ENCODE assay signal across 13 mouse cellular contexts in the genomic region with DNA sequence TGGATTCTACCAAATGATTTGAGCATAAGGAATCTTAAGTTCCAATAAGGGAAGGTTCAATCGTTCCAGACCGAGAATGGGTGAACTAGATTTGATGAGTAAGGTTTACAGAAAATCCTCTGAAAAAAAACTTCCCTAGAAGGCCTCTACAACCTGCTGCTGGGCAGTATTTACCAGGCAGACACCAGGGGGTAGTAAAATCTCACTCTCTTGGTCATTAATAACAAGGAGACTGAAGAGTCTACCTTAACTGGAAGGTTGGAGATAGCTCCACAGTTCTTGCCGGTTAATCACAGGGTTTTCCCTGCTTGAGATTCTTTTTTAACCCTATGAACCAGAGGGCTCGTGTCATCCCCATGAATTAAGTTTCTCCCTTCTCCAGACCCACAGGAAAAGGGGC. TPM values are rescaled to one million over a fixed set of nuclear protein-coding genes. Genes with fewer than 3 reads are reported as not detected.
DNase-seq lines count a peak whose midpoint lies in the region; ATAC-seq and TF ChIP-seq lines count a peak whose summit lies in the region.
"Had no signal": no experiment of that assay in that cellular context is flagged by ENCODE, and none has a peak within 500 bp of the region (broad histone marks: within the 10 kb centered on the region; RNA-seq: fewer than 3 reads in every experiment).

No protein-coding gene starts in this region.

- no peak overlapping the region for H3K4me3 ChIP-seq in intestine, embryonic 15.5 days (replicated peaks)
- no peak overlapping the region for H3K4me3 ChIP-seq in intestine, embryonic 16.5 days (ENCODE audit: low read length)
- no peak overlapping the region for H3K4me3 ChIP-seq in CH12.LX (replicated peaks in 1 of 3; ENCODE audit: low read depth in 2 of 3, low read length in 2 of 3, poor library complexity in 1 of 3)
- no peak overlapping the region for H3K4me3 ChIP-seq in limb, embryonic 15.5 days

- no peak for TF ChIP-seq POLR2A in CH12.LX (IDR thresholded peaks at IDR 0.05; ENCODE audit: low read depth, low read length)

- no peaks in the 10 kb centered on the region for H3K27me3 ChIP-seq in intestine, embryonic 15.5 days (replicated peaks)
- H3K27me3 ChIP-seq in intestine, embryonic 16.5 days (replicated peaks; ENCODE audit: control insufficient read depth, insufficient read depth, low read length) = no peaks in the 10 kb centered on the region
- H3K27me3 ChIP-seq in CH12.LX (replicated peaks) = peaks cover 34% of the 10 kb centered on the region
- no peaks in the 10 kb centered on the region for H3K27me3 ChIP-seq in limb, embryonic 15.5 days
- H3K27me3 ChIP-seq: Patski had no signal

- H3K27ac ChIP-seq in intestine, embryonic 15.5 days = no peak overlapping the region
- H3K27ac ChIP-seq in intestine, embryonic 16.5 days (ENCODE audit: low read length) = no peak overlapping the region
- H3K27ac ChIP-seq in CH12.LX (ENCODE audit: insufficient read depth, low read depth) = no peak overlapping the region
- H3K27ac ChIP-seq in limb, embryonic 15.5 days = 0 out of 2 replicates have a peak overlapping the region, but pooled peaks have one; percentile 97

- ATAC-seq in intestine, embryonic 15.5 days = no peak
- no peak for ATAC-seq in intestine, embryonic 16.5 days
- ATAC-seq in limb, embryonic 15.5 days (ENCODE audit: insufficient number of reproducible peaks, low FRiP score, low TSS enrichment, low read depth) = no peak
- no peak for ATAC-seq in monocyte, adult 5-6 weeks (replicated peaks; ENCODE audit: insufficient number of reproducible peaks, low FRiP score, low TSS enrichment, poor library complexity, severe bottlenecking)
- ATAC-seq: Patski had no signal

- H3K9ac ChIP-seq in intestine, embryonic 15.5 days = no peak overlapping the region
- no peak overlapping the region for H3K9ac ChIP-seq in intestine, embryonic 16.5 days (ENCODE audit: low read depth, low read length)
- no peak overlapping the region for H3K9ac ChIP-seq in CH12.LX (ENCODE audit: insufficient read depth, low read depth)
- no peak overlapping the region for H3K9ac ChIP-seq in limb, embryonic 15.5 days

- in situ Hi-C loops in CH12.LX (cut with MboI; ENCODE audit: low pct_ligation_motif_present, low pct_unique_long_range_greater_than_20kb, low sequenced_read_pairs) = no loop called here

- dilution Hi-C loops in CH12.LX (cut with MboI; ENCODE audit: extremely low pct_ligation_motif_present, extremely low pct_unique_long_range_greater_than_20kb, low sequenced_read_pairs) = no loop called here

- H3K4me2 ChIP-seq in intestine, embryonic 15.5 days (replicated peaks) = 0 out of 2 replicates have a peak overlapping the region, but pooled peaks have one; percentile 90
- no peak overlapping the region for H3K4me2 ChIP-seq in intestine, embryonic 16.5 days (ENCODE audit: low read depth, low read length)
- H3K4me2 ChIP-seq in CH12.LX (ENCODE audit: insufficient read depth, low read depth, poor library complexity, severe bottlenecking) = no peak overlapping the region
- no peak overlapping the region for H3K4me2 ChIP-seq in limb, embryonic 15.5 days

- WGBS in intestine, embryonic 15.5 days = 69% methylated on average over 4 of the region's 4 CpGs
- WGBS in intestine, embryonic 16.5 days = 60% methylated on average over 4 of the region's 4 CpGs
- WGBS in limb, embryonic 15.5 days = 59% methylated on average over 4 of the region's 4 CpGs

- TF ChIP-seq CTCF in CH12.LX (conservative IDR thresholded peaks at IDR 0.05 in 1 of 2, IDR thresholded peaks at IDR 0.05 in 1 of 2; ENCODE audit: low read depth in 2 of 2, low read length in 2 of 2) = peak in 1 of 2 experiments; percentile 34; a peak in 1 of 4 replicates

- TF ChIP-seq RAD21 in CH12.LX (IDR thresholded peaks at IDR 0.05; ENCODE audit: low read depth, low read length) = peak; percentile 25

- DNase-seq in CH12.LX (ENCODE audit: extremely low read depth) (no peak), NIH3T3 (ENCODE audit: low read depth) (peak; percentile 63)
- DNase-seq in cerebellum, adult 11-12 months = no peak
- no peak for DNase-seq in adrenal gland, adult 8-10 months
- DNase-seq: gastrocnemius, postnatal 36 days; kidney, postnatal 14 days; lung, adult 18-20 months had no signal

- no peaks in the 10 kb centered on the region for H3K79me2 ChIP-seq in CH12.LX (replicated peaks; ENCODE audit: control insufficient read depth, extremely low read depth, insufficient read depth, poor library complexity, severe bottlenecking)

- peaks cover 20% of the 10 kb centered on the region for H3K4me1 ChIP-seq in intestine, embryonic 15.5 days (replicated peaks)
- H3K4me1 ChIP-seq in intestine, embryonic 16.5 days (ENCODE audit: control insufficient read depth, insufficient read depth, low read length) = peaks cover 12% of the 10 kb centered on the region; the same call in 1 of the 2 replicates
- peaks cover 2 to 30% of the 10 kb centered on the region in 2 experiments; a peak in 3 of 4 replicates for H3K4me1 ChIP-seq in CH12.LX (ENCODE audit: control insufficient read depth in 1 of 2, insufficient read depth in 2 of 2)
- peaks cover 31% of the 10 kb centered on the region for H3K4me1 ChIP-seq in limb, embryonic 15.5 days

- TF ChIP-seq EP300 in CH12.LX (IDR thresholded peaks at IDR 0.05; ENCODE audit: low read length) = no peak

- no peaks in the 10 kb centered on the region for H3K9me3 ChIP-seq in intestine, embryonic 15.5 days
- H3K9me3 ChIP-seq in intestine, embryonic 16.5 days (ENCODE audit: control insufficient read depth, low read length) = no peaks in the 10 kb centered on the region
- H3K9me3 ChIP-seq in CH12.LX (replicated peaks; ENCODE audit: low read length) = no peaks in the 10 kb centered on the region
- H3K9me3 ChIP-seq in limb, embryonic 15.5 days = no peaks in the 10 kb centered on the region

- 0 out of 2 replicates have a peak, but pooled peaks cover 3% of the 10 kb centered on the region for H3K36me3 ChIP-seq in intestine, embryonic 15.5 days
- no peaks in the 10 kb centered on the region for H3K36me3 ChIP-seq in intestine, embryonic 16.5 days (ENCODE audit: control insufficient read depth, insufficient read depth, low read length)
- no peaks in the 10 kb centered on the region for H3K36me3 ChIP-seq in CH12.LX (replicated peaks in 1 of 2; ENCODE audit: control insufficient read depth in 1 of 2, insufficient read depth in 1 of 2, low read length in 1 of 2)
- peaks cover 15% of the 10 kb centered on the region for H3K36me3 ChIP-seq in limb, embryonic 15.5 days

TF ChIP-seq in CH12.LX, 34 proteins besides CTCF, POLR2A, EP300 and RAD21:
- TF ChIP-seq GABPA (IDR thresholded peaks at IDR 0.05; ENCODE audit: insufficient replicate concordance, low read depth, low read length) (no peak), MAFK (IDR thresholded peaks at IDR 0.05; ENCODE audit: insufficient replicate concordance, low read length) (no peak), BHLHE40 (IDR thresholded peaks at IDR 0.05; ENCODE audit: low read depth, low read length) (no peak), ZNF384 (IDR thresholded peaks at IDR 0.05; ENCODE audit: low read depth, low read length) (no peak), SIN3A (IDR thresholded peaks at IDR 0.05; ENCODE audit: low read length) (no peak), MYC (IDR thresholded peaks at IDR 0.05; ENCODE audit: low read depth, low read length) (no peak), CHD2 (IDR thresholded peaks at IDR 0.05; ENCODE audit: low read length) (no peak), NRF1 (IDR thresholded peaks at IDR 0.05; ENCODE audit: low read depth, low read length) (no peak)
TF ChIP-seq in CH12.LX: peak in this region for 0.

RNA-seq across cellular contexts. Expression of a gene that starts 1.3 kb away (rescaled TPM):
- 64.4 and 65.9 TPM in 2 replicates for polyA plus RNA-seq in intestine, embryonic 15.5 days (2015; fragmentation: Nextera tagmentation; extraction: Ambion mirVana)
- polyA plus RNA-seq in intestine, embryonic 16.5 days (2015; fragmentation: Nextera tagmentation; extraction: Ambion mirVana) = 52.0 and 53.0 TPM in 2 replicates
- 3.8 and 8.9 TPM in 2 replicates for total RNA-seq in CH12.LX (2012; rRNA removed)
- 0.62 and 0.85 TPM in 2 replicates for total RNA-seq in CH12.LX (2014; rRNA removed)
- 1.1 and 2.2 TPM in 2 replicates for polyA plus RNA-seq in CH12.LX (2012; ENCODE audit: insufficient read length, low read depth)
- 126 and 149 TPM in 2 replicates for polyA plus RNA-seq in limb, embryonic 15.5 days (2015; fragmentation: Nextera tagmentation; extraction: Ambion mirVana)
- total RNA-seq in monocyte, adult 5-6 weeks (2017) = 2.5 to 9.0 TPM (median 3.2 TPM) in 3 replicates
- total RNA-seq in adrenal gland, adult 8-10 months (2022) = 10 to 100 TPM; 40.7 to 74.9 (median 57.2) TPM

RNA-seq across cellular contexts. Expression of a gene that starts 32.2 kb away (rescaled TPM):
- 50.1 and 60.0 TPM in 2 replicates for polyA plus RNA-seq in intestine, embryonic 15.5 days (2015; fragmentation: Nextera tagmentation; extraction: Ambion mirVana)
- polyA plus RNA-seq in intestine, embryonic 16.5 days (2015; fragmentation: Nextera tagmentation; extraction: Ambion mirVana) = 99.0 and 118 TPM in 2 replicates
- total RNA-seq in CH12.LX (2012; rRNA removed) = 0.64 and 0.71 TPM in 2 replicates
- total RNA-seq in CH12.LX (2014; rRNA removed) = not detected in 2 replicates
- polyA plus RNA-seq in CH12.LX (2012; ENCODE audit: insufficient read length, low read depth) = 1.9 and 2.6 TPM in 2 replicates
- 0.29 and 0.37 TPM in 2 replicates for polyA plus RNA-seq in limb, embryonic 15.5 days (2015; fragmentation: Nextera tagmentation; extraction: Ambion mirVana)
- 0.97 TPM in 1 of 3 replicates, not detected in the others for total RNA-seq in monocyte, adult 5-6 weeks (2017)
- total RNA-seq in adrenal gland, adult 8-10 months (2022) = 1 to 10 TPM; 1.1 to 2.2 (median 1.6) TPM

RNA-seq across cellular contexts. Expression of a gene that starts 37.3 kb away (rescaled TPM):
- 29.7 and 29.8 TPM in 2 replicates for polyA plus RNA-seq in intestine, embryonic 15.5 days (2015; fragmentation: Nextera tagmentation; extraction: Ambion mirVana)
- polyA plus RNA-seq in intestine, embryonic 16.5 days (2015; fragmentation: Nextera tagmentation; extraction: Ambion mirVana) = 19.7 and 20.5 TPM in 2 replicates
- total RNA-seq in CH12.LX (2012; rRNA removed) = 17.5 and 20.0 TPM in 2 replicates
- total RNA-seq in CH12.LX (2014; rRNA removed) = 11.5 and 15.8 TPM in 2 replicates
- polyA plus RNA-seq in CH12.LX (2012; ENCODE audit: insufficient read length, low read depth) = 19.3 and 20.8 TPM in 2 replicates
- 26.7 and 27.5 TPM in 2 replicates for polyA plus RNA-seq in limb, embryonic 15.5 days (2015; fragmentation: Nextera tagmentation; extraction: Ambion mirVana)
- total RNA-seq in monocyte, adult 5-6 weeks (2017) = 7.1 to 11.0 TPM (median 8.5 TPM) in 3 replicates
- total RNA-seq in adrenal gland, adult 8-10 months (2022) = 10 to 100 TPM; 52.7 to 86.6 (median 71.6) TPM

RNA-seq across cellular contexts. Expression of a gene that starts 59.0 kb away (rescaled TPM):
- not detected in 2 replicates for polyA plus RNA-seq in intestine, embryonic 15.5 days (2015; fragmentation: Nextera tagmentation; extraction: Ambion mirVana)
- polyA plus RNA-seq in intestine, embryonic 16.5 days (2015; fragmentation: Nextera tagmentation; extraction: Ambion mirVana) = not detected in 2 replicates
- total RNA-seq in CH12.LX (2012; rRNA removed) (not detected in 2 replicates), CH12.LX (2014; rRNA removed) (not detected in 2 replicates)
- not detected in 2 replicates for polyA plus RNA-seq in CH12.LX (2012; ENCODE audit: insufficient read length, low read depth)
- polyA plus RNA-seq in limb, embryonic 15.5 days (2015; fragmentation: Nextera tagmentation; extraction: Ambion mirVana) = not detected in 2 replicates
- not detected in 3 replicates for total RNA-seq in monocyte, adult 5-6 weeks (2017)
- total RNA-seq in adrenal gland, adult 8-10 months (2022) = not detected
- total RNA-seq: gastrocnemius, postnatal 36 days had no signal
- polyA plus RNA-seq: brain, embryonic 14.5 days; Patski had no signal

Comparison
In these comparisons a context has a peak if more than half of its experiments do, and no peak if none do; other contexts are left out.
1. RNA of a gene that starts 1.3 kb away (polyA plus RNA-seq): 126 to 149 TPM in limb, embryonic 15.5 days, 64.4 to 65.9 TPM in intestine, embryonic 15.5 days and 52.0 to 53.0 TPM in intestine, embryonic 16.5 days; 1.1 to 2.2 TPM in CH12.LX; every median in the first group is over 10 times any median in the second.
2. RNA of a gene that starts 32.2 kb away (polyA plus RNA-seq): 99.0 to 118 TPM in intestine, embryonic 16.5 days and 50.1 to 60.0 TPM in intestine, embryonic 15.5 days; 1.9 to 2.6 TPM in CH12.LX and 0.29 to 0.37 TPM in limb, embryonic 15.5 days; every median in the first group is over 10 times any median in the second.